Mouse (Mus musculus) bone marrow macrophage, adult 2 months (primary cell): ENCODE measurements around the gene Mtrf1l.

Source experiments
- CTCF ChIP-seq: IDR thresholded peaks from 2 replicates; pipeline ENCODE4 v1.5.1; 2012; ENCODE audit warnings: low read depth, mild to moderate bottlenecking, low read length, moderate library complexity
- POLR2A ChIP-seq: IDR thresholded peaks from 2 replicates; pipeline ENCODE4 v1.6.1; 2012; ENCODE audit warnings: mild to moderate bottlenecking, low read depth, low read length, borderline replicate concordance

- TF ChIP-seq CTCF (no peak), POLR2A (no peak)
Observed at GRCm38 (mm10) chr10:5818772-5819171, 4.9 kb downstream of the Mtrf1l start.
